8 mouse cellular contexts compared by ENCODE assay signal in the genomic region with DNA sequence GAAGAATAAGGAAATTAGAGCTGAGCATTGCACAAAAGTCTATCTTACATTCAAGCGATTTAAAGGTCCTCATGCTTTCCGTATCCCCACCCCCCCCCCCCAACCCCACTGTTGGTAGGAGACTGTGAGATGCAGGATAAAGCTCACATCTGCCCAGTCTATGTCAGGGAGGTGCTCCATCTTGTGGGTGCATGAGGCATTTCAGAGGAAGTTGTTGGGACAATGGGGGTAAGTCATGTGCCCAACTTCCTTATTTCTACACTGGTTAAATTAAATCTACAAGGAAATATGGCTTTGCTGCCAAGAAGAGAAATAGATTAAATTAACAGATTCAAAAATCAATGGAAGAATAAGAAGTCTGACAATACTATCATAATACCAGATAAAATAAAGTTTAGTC. TPM values are rescaled to one million over a fixed set of nuclear protein-coding genes. Genes with fewer than 3 reads are reported as not detected.
DNase-seq lines count a peak whose midpoint lies in the region; ATAC-seq and TF ChIP-seq lines count a peak whose summit lies in the region.
"Had no signal": no experiment of that assay in that cellular context is flagged by ENCODE, and none has a peak within 500 bp of the region (broad histone marks: within the 10 kb centered on the region; RNA-seq: fewer than 3 reads in every experiment).

No protein-coding gene starts in this region.

- DNase-seq in kidney, postnatal 10 days = peak; percentile 36
- peak; percentile 64 for DNase-seq in R1 (ENCODE audit: low read depth, low spot score)
- no peak for DNase-seq in forebrain, postnatal 0 days
- DNase-seq in retina, embryonic 14.5 days (ENCODE audit: low spot score) = peak; percentile 15
- DNase-seq in layer of hippocampus, adult 9-10 months (ENCODE audit: low spot score) = no peak
- DNase-seq in left cerebral cortex, adult 18-20 months (ENCODE audit: low spot score in 2 of 2) = no peak

- H3K9me3 ChIP-seq in kidney, embryonic 15.5 days (replicated peaks) = no peaks in the 10 kb centered on the region
- no peaks in the 10 kb centered on the region for H3K9me3 ChIP-seq in forebrain, postnatal 0 days (ENCODE audit: low read length)

- no peak overlapping the region for H3K4me2 ChIP-seq in kidney, embryonic 15.5 days
- no peak overlapping the region for H3K4me2 ChIP-seq in forebrain, postnatal 0 days (ENCODE audit: low read depth)

- ATAC-seq in kidney, embryonic 15.5 days (replicated peaks; ENCODE audit: low FRiP score) = no peak
- peak; percentile 66 for ATAC-seq in forebrain, postnatal 0 days

- H3K4me1 ChIP-seq in kidney, embryonic 15.5 days = peaks cover 6% of the 10 kb centered on the region; the same call in 1 of the 2 replicates
- H3K4me1 ChIP-seq in forebrain, postnatal 0 days (ENCODE audit: insufficient read depth) = no peaks in the 10 kb centered on the region

- no peak overlapping the region for H3K27ac ChIP-seq in kidney, embryonic 15.5 days
- no peak overlapping the region for H3K27ac ChIP-seq in forebrain, postnatal 0 days (ENCODE audit: low read depth, low read length)

- no peak overlapping the region for H3K9ac ChIP-seq in kidney, embryonic 15.5 days
- H3K9ac ChIP-seq in forebrain, postnatal 0 days = no peak overlapping the region

- peak; percentile 45 for TF ChIP-seq CTCF in forebrain, postnatal 0 days (IDR thresholded peaks at IDR 0.05; ENCODE audit: low read depth)

- 44% methylated on average over 2 of the region's 2 CpGs for WGBS in kidney, embryonic 15.5 days
- WGBS in forebrain, postnatal 0 days = 41% methylated on average over 2 of the region's 2 CpGs

- no peaks in the 10 kb centered on the region for H3K27me3 ChIP-seq in kidney, embryonic 15.5 days
- no peaks in the 10 kb centered on the region for H3K27me3 ChIP-seq in forebrain, postnatal 0 days (ENCODE audit: insufficient read depth, low read length)

- H3K36me3 ChIP-seq in kidney, embryonic 15.5 days = no peaks in the 10 kb centered on the region
- H3K36me3 ChIP-seq in forebrain, postnatal 0 days (ENCODE audit: insufficient read depth) = no peaks in the 10 kb centered on the region

- no peak overlapping the region for H3K4me3 ChIP-seq in kidney, embryonic 15.5 days (replicated peaks)
- H3K4me3 ChIP-seq in forebrain, postnatal 0 days (ENCODE audit: low read depth, low read length) = no peak overlapping the region

RNA-seq across cellular contexts. Expression of a gene that starts 18.0 kb away (rescaled TPM):
- polyA plus RNA-seq in kidney, embryonic 15.5 days (2015; fragmentation: Nextera tagmentation; extraction: Ambion mirVana) = 9.3 TPM in 2 replicates
- total RNA-seq in forebrain, postnatal 0 days (2014; rRNA removed) = 0.15 TPM in 1 of 2 replicates, not detected in the other
- not detected in 2 replicates for polyA plus RNA-seq in forebrain, postnatal 0 days (2015; fragmentation: Nextera tagmentation; extraction: Ambion mirVana)
- not detected for total RNA-seq in left cerebral cortex, adult 18-20 months (2021)

RNA-seq across cellular contexts. Expression of a gene that starts 29.3 kb away (rescaled TPM):
- 2.7 and 2.9 TPM in 2 replicates for polyA plus RNA-seq in kidney, embryonic 15.5 days (2015; fragmentation: Nextera tagmentation; extraction: Ambion mirVana)
- not detected in 2 replicates for total RNA-seq in forebrain, postnatal 0 days (2014; rRNA removed)
- polyA plus RNA-seq in forebrain, postnatal 0 days (2015; fragmentation: Nextera tagmentation; extraction: Ambion mirVana) = not detected in 2 replicates
- not detected for total RNA-seq in left cerebral cortex, adult 18-20 months (2021)

RNA-seq across cellular contexts. Expression of a gene that starts 46.3 kb away (rescaled TPM):
- polyA plus RNA-seq in kidney, embryonic 15.5 days (2015; fragmentation: Nextera tagmentation; extraction: Ambion mirVana) = 3.4 and 4.0 TPM in 2 replicates
- 0.10 TPM in 1 of 2 replicates, not detected in the other for total RNA-seq in forebrain, postnatal 0 days (2014; rRNA removed)
- not detected in 2 replicates for polyA plus RNA-seq in forebrain, postnatal 0 days (2015; fragmentation: Nextera tagmentation; extraction: Ambion mirVana)
- total RNA-seq in left cerebral cortex, adult 18-20 months (2021) = not detected
- polyA plus RNA-seq: gonadal fat pad, adult 2 months had no signal

RNA-seq across cellular contexts. Expression of a gene that starts 48.4 kb away (rescaled TPM):
- polyA plus RNA-seq in kidney, embryonic 15.5 days (2015; fragmentation: Nextera tagmentation; extraction: Ambion mirVana) = not detected in 2 replicates
- not detected in 2 replicates for total RNA-seq in forebrain, postnatal 0 days (2014; rRNA removed)
- polyA plus RNA-seq in forebrain, postnatal 0 days (2015; fragmentation: Nextera tagmentation; extraction: Ambion mirVana) = not detected in 2 replicates
- total RNA-seq in left cerebral cortex, adult 18-20 months (2021) = not detected
- polyA plus RNA-seq: gonadal fat pad, adult 2 months had no signal

RNA-seq across cellular contexts. Expression of a gene that starts 48.7 kb away (rescaled TPM):
- not detected in 2 replicates for polyA plus RNA-seq in kidney, embryonic 15.5 days (2015; fragmentation: Nextera tagmentation; extraction: Ambion mirVana)
- not detected in 2 replicates for total RNA-seq in forebrain, postnatal 0 days (2014; rRNA removed)
- polyA plus RNA-seq in forebrain, postnatal 0 days (2015; fragmentation: Nextera tagmentation; extraction: Ambion mirVana) = not detected in 2 replicates
- not detected for total RNA-seq in left cerebral cortex, adult 18-20 months (2021)
- polyA plus RNA-seq: gonadal fat pad, adult 2 months had no signal

Comparison
In these comparisons a context has a peak if more than half of its experiments do, and no peak if none do; other contexts are left out.
1. DNase-seq: peak in kidney, postnatal 10 days (single experiment), R1 (single experiment) and retina, embryonic 14.5 days (single experiment); none in forebrain, postnatal 0 days (single experiment), layer of hippocampus, adult 9-10 months (single experiment) and left cerebral cortex, adult 18-20 months (0 of 2).